Mouse (Mus musculus) ES-E14 (cell line): ENCODE measurements around the gene Klk1b24. TPM values are rescaled to one million over a fixed set of nuclear protein-coding genes. Genes with fewer than 3 reads are reported as not detected.
"Not testable (repeated sequence)": the region's sequence is repeated elsewhere in the genome, so short reads cannot be mapped to it uniquely, and the experiment has no call there.

ENCODE experiments used
- DNase-seq: peaks from one replicate; pipeline ENCODE4 v3.0.0-alpha.2; 2013; ENCODE audit warnings: low read depth, low spot score
- H3K27ac ChIP-seq: 2 replicates; pipeline ENCODE4 v1.5.1; 2012; ENCODE audit warnings: low read depth, mild to moderate bottlenecking, low read length, moderate library complexity, mixed read lengths; ENCODE audit not compliant: poor library complexity, insufficient read depth, severe bottlenecking
- H3K36me3 ChIP-seq: 2 replicates; pipeline ENCODE4 v1.6.1; 2012; ENCODE audit warnings: mild to moderate bottlenecking, low read length, moderate library complexity, mixed read lengths; ENCODE audit not compliant: control insufficient read depth, poor library complexity, insufficient read depth, severe bottlenecking
- H3K4me1 ChIP-seq, 2 experiments: fragments of 150-350 bp in 1 of 2; sonication (generic) in 1 of 2; 2 replicates each; pipeline ENCODE4 v1.6.1; 2012; ENCODE audit warnings: low read length in 2 of 2, mild to moderate bottlenecking in 1 of 2, mixed read lengths in 1 of 2; ENCODE audit not compliant: control insufficient read depth in 2 of 2, insufficient read depth in 2 of 2, poor library complexity in 1 of 2
- H3K4me3 ChIP-seq, 2 experiments: fragments of 150-350 bp in 1 of 2; sonication (generic) in 1 of 2; 2 replicates each; pipeline ENCODE4 v1.5.1; 2012; ENCODE audit warnings: low read length in 2 of 2, low read depth in 1 of 2, mild to moderate bottlenecking in 1 of 2, mixed read lengths in 1 of 2; ENCODE audit not compliant: insufficient read depth in 1 of 2, poor library complexity in 1 of 2, severe bottlenecking in 1 of 2
- H3K9ac ChIP-seq: 2 replicates; pipeline ENCODE4 v1.6.1; 2012; ENCODE audit warnings: low read depth, mild to moderate bottlenecking, low read length, mixed read lengths; ENCODE audit not compliant: poor library complexity, insufficient read depth, severe bottlenecking
- H3K9me3 ChIP-seq: fragments of 150-350 bp; sonication (generic); 2 replicates; pipeline ENCODE4 v1.6.1; 2012; ENCODE audit warnings: low read depth, mild to moderate bottlenecking, low read length; ENCODE audit not compliant: control insufficient read depth, insufficient read depth
- CHD2 ChIP-seq: IDR thresholded peaks from 2 replicates; pipeline ENCODE4 v1.6.1; 2014; ENCODE audit warnings: mild to moderate bottlenecking, low read depth, low read length, inconsistent platforms
- HCFC1 ChIP-seq: IDR thresholded peaks from 2 replicates; pipeline ENCODE4 v1.6.1; 2012; ENCODE audit warnings: low read length, inconsistent platforms, borderline replicate concordance; ENCODE audit not compliant: insufficient read depth
- MAFK ChIP-seq: IDR thresholded peaks from 2 replicates; pipeline ENCODE4 v1.6.1; 2014; ENCODE audit warnings: mild to moderate bottlenecking, low read depth, low read length, inconsistent platforms; ENCODE audit not compliant: insufficient read depth
- ZC3H11A ChIP-seq: IDR thresholded peaks from 2 replicates; pipeline ENCODE4 v1.6.1; 2012; ENCODE audit warnings: low read depth, mild to moderate bottlenecking, inconsistent platforms, low read length, borderline replicate concordance
- ZNF384 ChIP-seq: IDR thresholded peaks from 2 replicates; pipeline ENCODE4 v1.6.1; 2012; ENCODE audit warnings: low read depth, low read length, inconsistent platforms
- in situ Hi-C, 2 experiments: fragments of 600-800 bp; cut with MboI; formaldehyde crosslinking; loops; one replicate each; pipeline ENCODE4 v1.15.1; 2025; ENCODE audit warnings: low sequenced_read_pairs in 2 of 2, inconsistent platforms in 1 of 2; ENCODE audit not compliant: unreplicated experiment in 2 of 2
- total RNA-seq: library from RNA; depleted of rRNA; stranded (reverse); fragments of 300-350 nt; gene quantifications from 2 replicates; pipeline ENCODE4 v1.2.3, GENCODE M21; 2012; rRNA removed

Klk1b24 gene
- not detected in 2 replicates for total RNA-seq

- DNase-seq: not testable (repeated sequence)
Observed at GRCm38 (mm10) chr7:44187936-44188335, at the start of gene Klk1b24. Gene Klk1b24 (plus strand): TSS chr7:44188236.

GRCm38 (mm10) chr7:44179299-44180045 is 8.6 kb upstream of the Klk1b24 start:
- no peaks in the 10 kb centered on the region; the same call in 1 of the 2 replicates for H3K9me3 ChIP-seq
- no peaks in the 10 kb centered on the region for H3K4me1 ChIP-seq
- no peaks in the 10 kb centered on the region for H3K36me3 ChIP-seq
- in situ Hi-C loops: no loop called here
- DNase-seq: no peak
- H3K4me3 ChIP-seq: no peak overlapping the region
- H3K9ac ChIP-seq: no peak overlapping the region
- H3K27ac ChIP-seq: no peak overlapping the region
- no peak for TF ChIP-seq MAFK
- no peak for TF ChIP-seq ZNF384
- TF ChIP-seq ZC3H11A: no peak
- no peak for TF ChIP-seq HCFC1
- no peak for TF ChIP-seq CHD2

More at GRCm38 (mm10) chr7:44187936-44188335, at the start of gene Klk1b24:
- H3K4me3 ChIP-seq, in situ Hi-C loops, H3K27ac ChIP-seq, H3K4me1 ChIP-seq, H3K36me3 ChIP-seq, H3K9me3 ChIP-seq, H3K9ac ChIP-seq: not testable (repeated sequence)

GRCm38 (mm10) chr7:44186516-44186915 is 1.5 kb upstream of the Klk1b24 start:
- H3K4me1 ChIP-seq, H3K27ac ChIP-seq, DNase-seq, H3K9me3 ChIP-seq, H3K9ac ChIP-seq, H3K4me3 ChIP-seq, H3K36me3 ChIP-seq, in situ Hi-C loops: not testable (repeated sequence)

GRCm38 (mm10) chr7:44193466-44193865 is 5.4 kb downstream of the Klk1b24 start:
- H3K36me3 ChIP-seq, in situ Hi-C loops, DNase-seq, H3K4me1 ChIP-seq, H3K9me3 ChIP-seq, H3K4me3 ChIP-seq, H3K9ac ChIP-seq, H3K27ac ChIP-seq: not testable (repeated sequence)

GRCm38 (mm10) chr7:44197891-44198290 is 9.9 kb downstream of the Klk1b24 start, which contains the start of gene Klk1b3:
Gene Klk1b3 (plus strand): TSS chr7:44198191.
- no peaks in the 10 kb centered on the region; a peak in 1 of 4 replicates for H3K4me1 ChIP-seq
- TF ChIP-seq ZC3H11A (no peak), MAFK (no peak), ZNF384 (no peak), HCFC1 (no peak), CHD2 (no peak)
- in situ Hi-C loops: no loop called here
- no peak for DNase-seq
- H3K27ac ChIP-seq: no peak within 1 kb of the TSS
- no peak within 1 kb of the TSS for H3K9ac ChIP-seq
- H3K4me3 ChIP-seq: no peak within 1 kb of the TSS
- no peaks in the 10 kb centered on the region for H3K9me3 ChIP-seq
- no peaks in the 10 kb centered on the region for H3K36me3 ChIP-seq

GRCm38 (mm10) chr7:44207135-44207534 is 19.1 kb downstream of the Klk1b24 start, which contains the start of gene Klk1b4:
Gene Klk1b4 (plus strand): TSS chr7:44207435.
- in situ Hi-C loops: loop anchor here in 1 of 2 experiments (5.0 to 25.0 kb wide), 2 partner anchors 50 to 245 kb away; partner anchors contain the start of genes Acp4, Klk1b1 and Klk1b8
- H3K4me3 ChIP-seq, H3K9me3 ChIP-seq: not testable (repeated sequence)

More at GRCm38 (mm10) chr7:44207135-44207534, 19.1 kb downstream of the Klk1b24 start, which contains the start of gene Klk1b4:
- not testable (repeated sequence) for DNase-seq, H3K4me1 ChIP-seq, H3K27ac ChIP-seq, H3K9ac ChIP-seq, H3K36me3 ChIP-seq
